Mouse (Mus musculus): ENCODE results near the gene Gm47959. TPM values are rescaled to one million over a fixed set of nuclear protein-coding genes. Genes with fewer than 3 reads are reported as not detected.
"Not testable (repeated sequence)": the region's sequence is repeated elsewhere in the genome, so short reads cannot be mapped to it uniquely, and the experiment has no call there.

Gm47959 gene
- polyA plus RNA-seq (2015; fragmentation: Nextera tagmentation; extraction: Ambion mirVana): not detected in 2 replicates

- H3K27ac ChIP-seq; H3K36me3 ChIP-seq; H3K9ac ChIP-seq; H3K4me1 ChIP-seq; H3K9me3 ChIP-seq; H3K27me3 ChIP-seq; ATAC-seq (ENCODE audit: low FRiP score, low read depth); H3K4me3 ChIP-seq; H3K4me2 ChIP-seq (replicated peaks): not testable (repeated sequence)
- 97% methylated on average over 9 of the region's 9 CpGs for WGBS
Measured at GRCm38 (mm10) chr1:83000306-83000705, at the start of gene Gm47959. Gm47959 (plus strand) TSS chr1:83000548.

- H3K9ac ChIP-seq; H3K9me3 ChIP-seq; H3K4me3 ChIP-seq; H3K4me2 ChIP-seq (replicated peaks); H3K27me3 ChIP-seq; ATAC-seq (ENCODE audit: low FRiP score, low read depth); H3K4me1 ChIP-seq; H3K27ac ChIP-seq; H3K36me3 ChIP-seq: not testable (repeated sequence)
Measured at GRCm38 (mm10) chr1:82955913-82956312, 44.4 kb upstream of the Gm47959 start, which contains the start of gene Gm7544. Gm7544 (minus strand) TSS chr1:82956013.

- ATAC-seq (ENCODE audit: low FRiP score, low read depth): no peak
- 88% methylated on average over 11 of the region's 11 CpGs for WGBS
- Histone ChIP-seq H3K9me3 (0 out of 2 replicates have a peak, but pooled peaks cover 5% of the 10 kb centered on the region), H3K27ac (no peak within 1 kb of the TSS), H3K4me1 (no peaks in the 10 kb centered on the region), H3K9ac (no peak within 1 kb of the TSS), H3K36me3 (no peaks in the 10 kb centered on the region), H3K4me2 (replicated peaks) (no peak within 1 kb of the TSS), H3K4me3 (no peak within 1 kb of the TSS), H3K27me3 (no peaks in the 10 kb centered on the region)
Measured at GRCm38 (mm10) chr1:82959870-82960385, 40.4 kb upstream of the Gm47959 start, which contains the start of gene Gm47955. Gm47955 (plus strand) TSS chr1:82960286.

- Histone ChIP-seq H3K36me3 (no peaks in the 10 kb centered on the region), H3K9me3 (0 out of 2 replicates have a peak, but pooled peaks cover 5% of the 10 kb centered on the region), H3K4me1 (no peaks in the 10 kb centered on the region), H3K4me2 (replicated peaks) (no peak overlapping the region), H3K9ac (no peak overlapping the region), H3K27ac (no peak overlapping the region), H3K4me3 (no peak overlapping the region), H3K27me3 (no peaks in the 10 kb centered on the region)
- no peak for ATAC-seq (ENCODE audit: low FRiP score, low read depth)
- 51% methylated on average over 3 of the region's 3 CpGs for WGBS
Measured at GRCm38 (mm10) chr1:82966413-82966812, 33.9 kb upstream of the Gm47959 start.

GRCm38 (mm10) chr1:82972046-82972445, 28.3 kb upstream of the Gm47959 start:
- 58% methylated on average over 4 of the region's 4 CpGs for WGBS
- Histone ChIP-seq H3K4me3 (no peak overlapping the region), H3K9me3 (no peaks in the 10 kb centered on the region), H3K27ac (no peak overlapping the region), H3K36me3 (no peaks in the 10 kb centered on the region), H3K4me2 (replicated peaks) (no peak overlapping the region), H3K4me1 (no peaks in the 10 kb centered on the region), H3K9ac (no peak overlapping the region), H3K27me3 (no peaks in the 10 kb centered on the region)
- ATAC-seq (ENCODE audit: low FRiP score, low read depth): no peak

GRCm38 (mm10) chr1:82973244-82973643, 27.1 kb upstream of the Gm47959 start:
- H3K4me1 ChIP-seq: no peaks in the 10 kb centered on the region
- H3K9ac ChIP-seq: no peak overlapping the region
- no peaks in the 10 kb centered on the region for H3K27me3 ChIP-seq
- no peaks in the 10 kb centered on the region for H3K36me3 ChIP-seq
- no peak overlapping the region for H3K27ac ChIP-seq
- WGBS: 70% methylated on average over 1 of the region's 1 CpGs
- no peak for ATAC-seq (ENCODE audit: low FRiP score, low read depth)
- no peaks in the 10 kb centered on the region for H3K9me3 ChIP-seq
- no peak overlapping the region for H3K4me3 ChIP-seq
- no peak overlapping the region for H3K4me2 ChIP-seq (replicated peaks)

GRCm38 (mm10) chr1:82973901-82974300, 26.4 kb upstream of the Gm47959 start:
- Histone ChIP-seq H3K4me2 (replicated peaks) (no peak overlapping the region), H3K4me3 (no peak overlapping the region), H3K27ac (no peak overlapping the region), H3K36me3 (no peaks in the 10 kb centered on the region), H3K9me3 (no peaks in the 10 kb centered on the region), H3K27me3 (no peaks in the 10 kb centered on the region), H3K9ac (no peak overlapping the region), H3K4me1 (no peaks in the 10 kb centered on the region)
- no peak for ATAC-seq (ENCODE audit: low FRiP score, low read depth)
- 71% methylated on average over 6 of the region's 6 CpGs for WGBS

GRCm38 (mm10) chr1:82974342-82974741, 26.0 kb upstream of the Gm47959 start:
- Histone ChIP-seq H3K4me2 (replicated peaks) (no peak overlapping the region), H3K9ac (no peak overlapping the region), H3K4me1 (no peaks in the 10 kb centered on the region), H3K27ac (no peak overlapping the region), H3K27me3 (no peaks in the 10 kb centered on the region), H3K4me3 (no peak overlapping the region), H3K36me3 (no peaks in the 10 kb centered on the region), H3K9me3 (no peaks in the 10 kb centered on the region)
- WGBS: 90% methylated on average over 9 of the region's 9 CpGs
- ATAC-seq (ENCODE audit: low FRiP score, low read depth): no peak

GRCm38 (mm10) chr1:82975750-82976149, 24.6 kb upstream of the Gm47959 start:
- no peaks in the 10 kb centered on the region for H3K27me3 ChIP-seq
- H3K9ac ChIP-seq: no peak overlapping the region
- H3K9me3 ChIP-seq: no peaks in the 10 kb centered on the region
- H3K4me2 ChIP-seq (replicated peaks): no peak overlapping the region
- H3K36me3 ChIP-seq: no peaks in the 10 kb centered on the region
- no peak for ATAC-seq (ENCODE audit: low FRiP score, low read depth)
- H3K27ac ChIP-seq: no peak overlapping the region
- 82% methylated on average over 5 of the region's 5 CpGs for WGBS
- H3K4me1 ChIP-seq: no peaks in the 10 kb centered on the region
- no peak overlapping the region for H3K4me3 ChIP-seq

GRCm38 (mm10) chr1:82977840-82978239, 22.5 kb upstream of the Gm47959 start:
- no peak overlapping the region for H3K4me3 ChIP-seq
- no peak overlapping the region for H3K9ac ChIP-seq
- no peak overlapping the region for H3K4me2 ChIP-seq (replicated peaks)
- no peak overlapping the region for H3K27ac ChIP-seq
- no peaks in the 10 kb centered on the region for H3K4me1 ChIP-seq
- H3K36me3 ChIP-seq: no peaks in the 10 kb centered on the region
- no peaks in the 10 kb centered on the region for H3K9me3 ChIP-seq
- H3K27me3 ChIP-seq: no peaks in the 10 kb centered on the region
- ATAC-seq (ENCODE audit: low FRiP score, low read depth): no peak

GRCm38 (mm10) chr1:82986738-82987137, 13.6 kb upstream of the Gm47959 start:
- no peak for ATAC-seq (ENCODE audit: low FRiP score, low read depth)
- Histone ChIP-seq H3K4me3 (no peak overlapping the region), H3K4me1 (no peaks in the 10 kb centered on the region), H3K36me3 (no peaks in the 10 kb centered on the region), H3K27me3 (no peaks in the 10 kb centered on the region), H3K9me3 (peaks cover 8% of the 10 kb centered on the region; the same call in 1 of the 2 replicates), H3K4me2 (replicated peaks) (no peak overlapping the region), H3K9ac (no peak overlapping the region), H3K27ac (no peak overlapping the region)
- WGBS: 90% methylated on average over 6 of the region's 6 CpGs

- H3K4me3 ChIP-seq: no peak overlapping the region
Measured at GRCm38 (mm10) chr1:82987530-82988198, 12.7 kb upstream of the Gm47959 start.

GRCm38 (mm10) chr1:82991062-82991461, 9.3 kb upstream of the Gm47959 start:
- WGBS: 56% methylated on average over 4 of the region's 4 CpGs
- Histone ChIP-seq H3K4me2 (replicated peaks) (no peak overlapping the region), H3K36me3 (no peaks in the 10 kb centered on the region), H3K27me3 (no peaks in the 10 kb centered on the region), H3K9me3 (no peaks in the 10 kb centered on the region), H3K4me3 (no peak overlapping the region), H3K4me1 (no peaks in the 10 kb centered on the region), H3K9ac (no peak overlapping the region), H3K27ac (no peak overlapping the region)
- no peak for ATAC-seq (ENCODE audit: low FRiP score, low read depth)

More at GRCm38 (mm10) chr1:82987530-82988198, 12.7 kb upstream of the Gm47959 start:
- no peak overlapping the region for H3K9ac ChIP-seq
- WGBS: 41% methylated on average over 4 of the region's 4 CpGs
- H3K9me3 ChIP-seq: peaks cover 8% of the 10 kb centered on the region; the same call in 1 of the 2 replicates
- no peaks in the 10 kb centered on the region for H3K36me3 ChIP-seq
- no peaks in the 10 kb centered on the region for H3K27me3 ChIP-seq
- no peaks in the 10 kb centered on the region for H3K4me1 ChIP-seq
- no peak overlapping the region for H3K27ac ChIP-seq
- peak; percentile 51; the same call in 1 of the 2 replicates for ATAC-seq (ENCODE audit: low FRiP score, low read depth)
- no peak overlapping the region for H3K4me2 ChIP-seq (replicated peaks)
